Mouse (Mus musculus) ES-E14 (cell line): ENCODE measurements around the gene 1500009L16Rik. TPM values are rescaled to one million over a fixed set of nuclear protein-coding genes. Genes with fewer than 3 reads are reported as not detected.

Experiments used
- DNase-seq: peaks from one replicate; pipeline ENCODE4 v3.0.0-alpha.2; 2013; ENCODE audit warnings: low read depth, low spot score
- H3K27ac ChIP-seq: 2 replicates; pipeline ENCODE4 v1.5.1; 2012; ENCODE audit warnings: low read depth, mild to moderate bottlenecking, low read length, moderate library complexity, mixed read lengths; ENCODE audit not compliant: poor library complexity, insufficient read depth, severe bottlenecking
- H3K36me3 ChIP-seq: 2 replicates; pipeline ENCODE4 v1.6.1; 2012; ENCODE audit warnings: mild to moderate bottlenecking, low read length, moderate library complexity, mixed read lengths; ENCODE audit not compliant: control insufficient read depth, poor library complexity, insufficient read depth, severe bottlenecking
- H3K4me1 ChIP-seq, 2 experiments: fragments of 150-350 bp in 1 of 2; sonication (generic) in 1 of 2; 2 replicates each; pipeline ENCODE4 v1.6.1; 2012; ENCODE audit warnings: low read length in 2 of 2, mild to moderate bottlenecking in 1 of 2, mixed read lengths in 1 of 2; ENCODE audit not compliant: control insufficient read depth in 2 of 2, insufficient read depth in 2 of 2, poor library complexity in 1 of 2
- H3K4me3 ChIP-seq, 2 experiments: fragments of 150-350 bp in 1 of 2; sonication (generic) in 1 of 2; 2 replicates each; pipeline ENCODE4 v1.5.1; 2012; ENCODE audit warnings: low read length in 2 of 2, low read depth in 1 of 2, mild to moderate bottlenecking in 1 of 2, mixed read lengths in 1 of 2; ENCODE audit not compliant: insufficient read depth in 1 of 2, poor library complexity in 1 of 2, severe bottlenecking in 1 of 2
- H3K9ac ChIP-seq: 2 replicates; pipeline ENCODE4 v1.6.1; 2012; ENCODE audit warnings: low read depth, mild to moderate bottlenecking, low read length, mixed read lengths; ENCODE audit not compliant: poor library complexity, insufficient read depth, severe bottlenecking
- H3K9me3 ChIP-seq: fragments of 150-350 bp; sonication (generic); 2 replicates; pipeline ENCODE4 v1.6.1; 2012; ENCODE audit warnings: low read depth, mild to moderate bottlenecking, low read length; ENCODE audit not compliant: control insufficient read depth, insufficient read depth
- CHD2 ChIP-seq: IDR thresholded peaks from 2 replicates; pipeline ENCODE4 v1.6.1; 2014; ENCODE audit warnings: mild to moderate bottlenecking, low read depth, low read length, inconsistent platforms
- HCFC1 ChIP-seq: IDR thresholded peaks from 2 replicates; pipeline ENCODE4 v1.6.1; 2012; ENCODE audit warnings: low read length, inconsistent platforms, borderline replicate concordance; ENCODE audit not compliant: insufficient read depth
- MAFK ChIP-seq: IDR thresholded peaks from 2 replicates; pipeline ENCODE4 v1.6.1; 2014; ENCODE audit warnings: mild to moderate bottlenecking, low read depth, low read length, inconsistent platforms; ENCODE audit not compliant: insufficient read depth
- ZC3H11A ChIP-seq: IDR thresholded peaks from 2 replicates; pipeline ENCODE4 v1.6.1; 2012; ENCODE audit warnings: low read depth, mild to moderate bottlenecking, inconsistent platforms, low read length, borderline replicate concordance
- ZNF384 ChIP-seq: IDR thresholded peaks from 2 replicates; pipeline ENCODE4 v1.6.1; 2012; ENCODE audit warnings: low read depth, low read length, inconsistent platforms
- in situ Hi-C, 2 experiments: fragments of 600-800 bp; cut with MboI; formaldehyde crosslinking; loops; one replicate each; pipeline ENCODE4 v1.15.1; 2025; ENCODE audit warnings: low sequenced_read_pairs in 2 of 2, inconsistent platforms in 1 of 2; ENCODE audit not compliant: unreplicated experiment in 2 of 2
- total RNA-seq: library from RNA; depleted of rRNA; stranded (reverse); fragments of 300-350 nt; gene quantifications from 2 replicates; pipeline ENCODE4 v1.2.3, GENCODE M21; 2012; rRNA removed

Gene 1500009L16Rik
- total RNA-seq = 35.3 and 55.6 TPM in 2 replicates

- peak; percentile 78 for DNase-seq
- H3K9me3 ChIP-seq = no peaks in the 10 kb centered on the region
- H3K36me3 ChIP-seq = no peaks in the 10 kb centered on the region; the same call in 1 of the 2 replicates
- H3K27ac ChIP-seq = no peak within 1 kb of the TSS
- in situ Hi-C loops = no loop called here
- H3K4me3 ChIP-seq = peak within 1 kb of the TSS; percentile 75 to 87
- TF ChIP-seq HCFC1 = no peak
- no peak for TF ChIP-seq ZC3H11A
- no peak for TF ChIP-seq MAFK
- TF ChIP-seq ZNF384 = no peak
- TF ChIP-seq CHD2 = no peak
- peaks cover 4 to 7% of the 10 kb centered on the region in 2 experiments; a peak in 1 of 4 replicates for H3K4me1 ChIP-seq
- peak within 1 kb of the TSS; percentile 62 for H3K9ac ChIP-seq
Measured at GRCm38 (mm10) chr10:83722579-83723031, at the start of gene 1500009L16Rik. Gene 1500009L16Rik (plus strand): TSS chr10:83722865.

- H3K9me3 ChIP-seq = peaks cover 4% of the 10 kb centered on the region; the same call in 1 of the 2 replicates
- H3K36me3 ChIP-seq = no peaks in the 10 kb centered on the region
- in situ Hi-C loops = no loop called here
- H3K4me1 ChIP-seq = no peaks in the 10 kb centered on the region
- TF ChIP-seq ZNF384 = no peak
- TF ChIP-seq MAFK = no peak
- TF ChIP-seq CHD2 = no peak
- TF ChIP-seq ZC3H11A = no peak
- no peak for TF ChIP-seq HCFC1
- DNase-seq = no peak
- no peak overlapping the region for H3K9ac ChIP-seq
- no peak overlapping the region for H3K4me3 ChIP-seq
- no peak overlapping the region for H3K27ac ChIP-seq
Measured at GRCm38 (mm10) chr10:83681334-83681733, 41.3 kb upstream of the 1500009L16Rik start.

GRCm38 (mm10) chr10:83688215-83688614 is 34.5 kb upstream of the 1500009L16Rik start:
- peaks cover 0 to 3% of the 10 kb centered on the region in 2 experiments; a peak in 2 of 4 replicates for H3K4me1 ChIP-seq
- H3K9me3 ChIP-seq = no peaks in the 10 kb centered on the region
- H3K27ac ChIP-seq = no peak overlapping the region
- H3K9ac ChIP-seq = no peak overlapping the region
- TF ChIP-seq HCFC1 (no peak), ZNF384 (no peak), MAFK (no peak), CHD2 (no peak), ZC3H11A (no peak)
- no peaks in the 10 kb centered on the region for H3K36me3 ChIP-seq
- no peak overlapping the region for H3K4me3 ChIP-seq
- in situ Hi-C loops = no loop called here
- no peak for DNase-seq

DNA sequence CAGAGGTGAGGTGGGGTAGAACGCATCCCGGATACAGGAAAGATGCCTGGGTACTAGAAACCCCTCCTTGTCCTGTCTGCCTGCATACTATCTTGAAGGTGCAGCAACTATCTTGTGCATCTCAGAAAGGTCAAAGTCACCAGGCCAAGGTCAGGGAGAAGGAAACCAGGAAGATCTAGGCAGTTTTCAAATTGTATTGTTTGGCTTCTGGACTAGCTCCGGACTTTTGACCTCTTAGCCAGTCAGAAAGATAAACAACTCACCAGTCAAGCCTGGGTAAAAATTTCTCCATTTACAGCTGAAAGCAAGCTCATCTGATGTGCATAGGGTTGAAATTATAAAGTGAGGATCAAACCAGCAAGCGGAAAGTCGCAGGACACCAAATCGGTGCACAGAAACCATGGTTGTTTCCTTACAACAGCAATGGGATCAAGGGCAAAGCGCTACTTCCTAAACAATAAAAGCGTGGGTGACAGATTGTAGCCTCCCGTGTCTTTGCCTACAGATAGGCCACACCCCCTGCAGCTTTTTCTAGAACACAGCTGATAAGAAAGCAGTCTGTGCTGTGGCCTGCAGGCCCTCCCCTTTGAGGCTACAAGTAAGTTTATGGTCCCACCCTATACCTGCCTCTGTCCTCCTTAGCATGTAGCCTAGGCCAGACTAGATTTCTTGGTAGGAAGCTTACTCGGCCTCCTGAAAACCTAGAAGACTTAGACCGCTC is 30.3 kb upstream of the 1500009L16Rik start:
- in situ Hi-C loops = no loop called here
- no peak for TF ChIP-seq CHD2
- TF ChIP-seq ZNF384 = no peak
- TF ChIP-seq MAFK = no peak
- no peak for TF ChIP-seq ZC3H11A
- no peak for TF ChIP-seq HCFC1
- Histone ChIP-seq H3K9me3 (no peaks in the 10 kb centered on the region), H3K9ac (no peak overlapping the region), H3K4me1 (peaks cover 0 to 5% of the 10 kb centered on the region in 2 experiments; a peak in 2 of 4 replicates), H3K36me3 (no peaks in the 10 kb centered on the region), H3K4me3 (no peak overlapping the region), H3K27ac (no peak overlapping the region)
- DNase-seq = no peak
